Mouse (Mus musculus) urinary bladder, postnatal 4 days (tissue): ENCODE data around the gene Tars.

Experiments
- DNase-seq, 2 experiments: peaks; one replicate each; pipeline ENCODE4 v3.0.0; 2021 to 2022; ENCODE audit warnings: low spot score in 2 of 2

Tars gene

DNA sequence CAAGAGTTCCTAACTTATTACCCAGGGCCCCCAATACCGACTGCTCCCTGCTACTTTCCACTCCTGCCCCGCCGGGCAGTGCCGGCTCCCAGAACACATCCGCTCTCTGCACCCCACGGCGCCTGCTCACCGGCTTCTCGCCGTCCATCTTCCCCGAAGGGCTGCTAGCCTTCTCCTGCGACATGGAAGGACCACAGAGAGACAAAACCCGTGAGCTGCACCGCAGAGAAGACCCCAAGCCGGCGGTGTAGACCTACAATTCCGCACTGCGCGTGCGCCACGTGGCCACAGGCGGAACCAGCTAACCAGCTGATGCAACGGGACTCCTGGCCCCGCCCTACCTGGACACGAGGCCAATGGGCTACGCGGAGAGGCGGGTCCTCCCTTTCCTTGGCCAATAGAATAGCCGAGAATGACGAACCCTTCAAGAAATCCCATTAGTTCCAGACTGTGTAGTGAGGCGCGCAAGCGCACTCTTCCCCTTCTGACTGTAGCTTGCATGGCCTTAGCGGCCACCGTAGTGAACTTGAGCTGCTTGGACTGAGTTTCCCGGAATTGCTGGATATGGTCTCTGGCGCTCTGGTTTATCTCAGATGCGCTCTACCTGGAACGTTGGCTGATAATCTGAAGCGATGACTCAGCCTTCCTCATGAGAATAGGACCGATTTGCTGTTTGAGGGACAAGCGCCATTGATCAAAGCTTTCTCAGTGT is at the start of gene Tars:
Tars (minus strand) TSS at position 310 of the 712 bp plus-strand sequence.
- DNase-seq = peak; percentile 94 to 95

DNA sequence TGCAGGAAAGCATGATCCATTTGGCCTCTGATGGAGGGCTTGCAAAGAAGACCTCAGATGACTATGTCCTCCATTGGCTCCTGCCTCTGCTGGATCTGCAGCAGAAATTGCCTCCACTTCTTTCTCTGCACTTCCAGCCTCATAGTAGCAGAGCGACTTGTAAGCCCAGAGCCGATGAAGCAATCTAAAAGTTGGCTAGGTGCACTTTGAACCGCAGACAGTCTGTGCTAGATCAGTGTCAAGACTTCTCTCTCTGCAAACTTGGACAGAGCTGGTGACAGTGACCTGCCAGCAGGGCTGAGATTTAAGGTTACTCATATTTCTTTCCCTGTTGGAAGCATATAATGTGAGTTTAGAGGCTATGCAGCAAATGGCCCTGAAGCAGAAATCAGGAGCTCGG is 37.9 kb upstream of the Tars start:
- DNase-seq = no peak

DNA sequence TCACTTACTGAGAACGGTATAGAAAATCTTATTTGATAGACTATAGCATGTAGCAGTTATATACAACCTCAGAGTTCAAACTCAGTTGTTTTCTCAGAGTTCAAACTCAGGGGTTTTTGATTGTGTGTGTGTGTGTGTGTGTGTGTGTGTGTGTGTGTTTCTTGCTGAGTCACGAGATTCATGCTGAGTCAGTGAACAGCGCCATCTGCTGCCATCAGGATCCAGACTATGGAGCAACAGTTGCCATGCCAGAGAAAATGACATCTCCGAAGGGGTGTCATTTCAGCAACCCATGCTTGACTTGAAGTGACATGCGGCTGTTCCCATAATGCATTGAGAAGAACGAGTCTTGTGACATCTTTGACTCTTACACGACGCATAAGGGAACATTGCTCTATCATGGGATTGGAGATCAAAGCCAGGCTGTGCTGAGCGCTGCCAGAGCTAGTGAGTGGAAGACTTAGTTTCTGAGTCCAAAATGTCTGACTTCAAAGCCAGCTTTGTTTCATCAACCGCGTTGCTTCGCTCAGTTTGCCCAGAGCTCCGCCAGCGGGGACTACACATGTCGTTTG is 37.3 kb upstream of the Tars start:
- DNase-seq = peak in 1 of 2 experiments; percentile 20

DNA sequence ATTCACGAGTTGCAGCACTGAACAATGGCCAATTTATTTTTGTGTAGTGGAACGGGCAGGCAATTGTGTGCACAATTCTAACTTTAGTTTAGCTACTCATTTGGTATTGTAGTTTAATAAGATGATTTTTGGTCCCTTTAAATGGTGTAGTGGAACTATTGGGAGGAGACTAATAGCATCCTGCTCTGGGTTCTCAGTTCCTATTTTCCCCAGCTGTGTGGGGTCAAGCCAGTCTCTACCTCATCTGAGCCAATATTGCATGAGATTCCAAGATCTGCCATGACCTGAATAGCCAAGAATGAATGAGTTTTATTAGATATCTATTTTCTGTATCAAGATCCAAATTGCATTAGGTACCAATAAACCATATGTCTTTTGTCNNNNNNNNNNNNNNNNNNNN is 27.4 kb upstream of the Tars start:
- no peak for DNase-seq

DNA sequence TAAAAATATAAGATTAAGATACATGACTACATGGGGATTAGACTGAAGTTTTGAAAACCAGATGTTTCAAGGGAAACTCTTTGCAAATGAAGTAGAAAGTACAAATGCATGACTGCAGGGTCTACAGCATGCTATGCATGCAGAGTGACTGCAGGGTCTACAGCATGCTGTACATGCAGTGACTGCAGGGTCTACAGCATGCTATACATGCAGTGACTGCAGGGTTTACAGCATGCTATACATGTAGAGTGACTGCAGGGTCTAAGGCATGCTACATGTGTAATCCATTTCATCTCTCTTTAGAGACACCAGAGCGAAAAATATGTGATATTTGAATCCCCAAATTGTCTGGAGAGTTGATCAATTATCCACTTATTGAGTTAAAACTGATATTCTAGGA is 14.0 kb upstream of the Tars start:
- DNase-seq = no peak

DNA sequence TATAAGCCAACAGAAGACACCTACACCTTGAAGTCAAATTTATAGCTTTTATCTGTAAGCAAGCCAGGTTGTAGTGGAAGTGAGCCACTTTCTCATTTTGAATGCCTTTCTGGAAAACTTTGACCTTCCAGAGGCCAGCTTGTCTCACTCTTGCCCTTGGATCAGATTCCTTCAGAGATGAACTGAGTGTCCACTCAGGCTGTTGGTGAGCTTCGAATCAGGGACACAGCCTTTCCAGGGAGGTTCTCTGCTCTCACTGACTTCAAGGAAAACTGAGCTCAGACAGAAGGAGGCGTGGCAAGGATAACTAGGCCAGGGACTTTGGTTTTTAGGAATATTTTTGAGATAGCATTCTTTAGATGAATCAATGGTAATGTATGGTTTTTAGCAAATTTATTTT is 13.1 kb upstream of the Tars start:
- DNase-seq = no peak

DNA sequence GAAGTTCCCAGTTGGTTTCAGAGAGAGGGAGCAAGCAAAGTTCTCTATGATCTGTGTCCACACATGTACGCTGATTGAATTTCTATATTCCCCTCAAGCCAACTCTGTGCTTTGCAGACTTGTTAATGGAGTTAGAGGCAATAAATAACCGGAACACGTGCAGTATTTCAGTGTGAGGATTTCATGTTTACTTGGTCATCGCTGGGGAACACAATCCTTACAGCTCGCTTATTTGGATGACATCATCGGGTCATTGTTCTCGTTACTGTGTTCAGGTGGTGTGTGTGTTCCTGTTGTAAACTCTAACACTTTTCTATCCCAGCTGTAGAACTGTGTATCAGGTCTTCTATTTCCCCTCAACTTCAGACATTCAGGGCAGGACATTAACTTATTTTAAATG is 12.4 kb upstream of the Tars start:
- DNase-seq = no peak

DNA sequence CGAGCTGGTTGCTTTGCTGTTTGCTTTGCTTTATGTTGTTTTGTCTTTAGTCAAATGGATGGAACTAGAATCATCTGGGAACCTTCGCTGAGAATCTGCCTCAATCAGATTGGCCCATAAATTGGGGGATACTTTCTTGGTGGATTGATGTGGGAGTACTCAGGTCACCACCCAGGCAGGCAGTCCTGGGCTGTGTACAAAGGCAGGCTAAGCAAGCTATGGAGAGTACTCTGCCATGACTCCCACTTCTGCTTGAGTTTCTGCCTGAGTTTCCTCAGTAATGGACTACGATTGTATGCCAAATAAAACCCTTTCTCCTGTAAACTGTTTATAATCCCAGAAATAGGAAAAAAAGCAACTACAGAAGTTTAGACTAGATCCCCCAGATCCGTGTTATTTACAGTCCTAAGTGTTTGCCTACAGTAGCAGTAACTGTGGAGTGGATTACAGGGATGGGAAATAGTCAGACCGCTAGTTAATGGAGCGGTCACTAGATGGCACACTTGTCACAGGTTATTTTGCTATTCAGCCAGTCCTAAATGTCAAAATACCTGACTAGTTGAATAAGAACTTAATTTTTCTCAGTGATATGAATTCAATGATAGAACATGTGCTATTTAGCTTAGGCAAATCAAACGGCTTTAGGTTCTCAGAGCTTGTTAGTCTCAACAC is 8.8 kb upstream of the Tars start:
- DNase-seq = no peak

DNA sequence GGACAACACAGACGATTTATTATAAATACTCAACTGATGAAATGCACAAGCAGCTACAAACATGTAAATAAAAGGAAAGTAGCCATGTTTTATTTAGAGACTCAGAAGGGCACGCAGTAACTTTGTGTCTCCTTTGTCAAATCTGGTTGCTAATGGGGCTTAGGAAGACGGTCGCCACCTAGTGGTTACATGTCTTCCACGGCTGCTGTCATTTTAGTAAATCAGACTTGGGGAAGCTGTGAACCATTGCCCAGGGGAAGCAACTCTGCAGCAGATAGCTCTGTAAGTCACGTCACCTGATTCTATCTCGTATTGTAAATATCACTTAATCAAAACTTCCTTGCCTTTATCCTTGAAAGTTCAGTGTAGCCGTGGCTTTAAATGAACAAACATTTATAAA is 7.9 kb upstream of the Tars start:
- no peak for DNase-seq

DNA sequence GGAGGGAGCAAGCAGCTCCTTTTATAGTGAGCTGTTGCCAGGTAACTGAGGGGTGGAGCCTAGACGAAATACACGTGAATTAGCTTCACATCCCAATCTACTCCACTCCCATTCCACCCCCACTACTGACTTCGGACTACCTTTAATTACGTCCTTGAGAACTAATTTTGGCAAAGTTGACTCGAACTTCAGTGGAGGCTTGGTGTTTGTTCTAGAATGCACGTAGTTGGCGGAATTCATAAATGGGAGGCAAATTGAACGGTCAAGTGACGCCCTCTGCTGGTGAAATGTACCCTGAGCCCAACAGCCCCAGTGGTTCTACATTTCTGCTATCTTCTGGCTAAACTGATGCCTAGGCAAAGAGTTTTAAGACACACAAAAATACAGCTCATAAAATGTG is 7.3 kb upstream of the Tars start:
- DNase-seq = no peak

DNA sequence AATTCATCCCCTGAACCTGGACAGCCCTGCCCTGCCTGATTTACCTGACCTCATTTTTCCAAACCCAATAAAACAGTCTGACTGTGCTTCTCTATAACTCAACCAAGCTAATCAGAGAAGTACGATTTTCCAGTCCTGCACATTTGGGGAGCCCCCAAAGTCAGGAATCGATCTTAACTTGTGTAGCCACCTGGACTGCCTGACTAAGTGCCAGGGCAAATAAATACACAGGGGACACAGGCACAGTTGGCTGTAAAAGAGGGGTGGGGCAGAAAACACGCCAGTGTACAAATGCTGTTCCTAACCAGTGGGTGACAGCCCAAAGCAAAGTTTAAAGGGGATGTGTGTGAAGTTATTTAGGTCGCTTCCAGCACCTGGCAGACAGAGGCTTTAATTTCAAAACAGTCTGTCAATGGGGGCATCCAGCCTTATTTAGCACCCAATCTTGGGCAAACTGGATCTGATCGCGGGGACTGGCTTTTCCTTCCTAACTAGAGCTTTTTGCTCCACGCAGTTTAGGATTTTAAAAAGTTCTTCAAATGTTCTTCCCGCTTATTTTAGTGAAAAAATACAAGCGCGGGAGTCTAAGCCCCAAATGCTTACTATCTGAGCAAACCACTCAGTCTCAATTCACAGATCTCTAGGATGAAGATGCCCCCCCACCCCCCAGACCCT is 652 bp downstream of the Tars start:
- DNase-seq = no peak

DNA sequence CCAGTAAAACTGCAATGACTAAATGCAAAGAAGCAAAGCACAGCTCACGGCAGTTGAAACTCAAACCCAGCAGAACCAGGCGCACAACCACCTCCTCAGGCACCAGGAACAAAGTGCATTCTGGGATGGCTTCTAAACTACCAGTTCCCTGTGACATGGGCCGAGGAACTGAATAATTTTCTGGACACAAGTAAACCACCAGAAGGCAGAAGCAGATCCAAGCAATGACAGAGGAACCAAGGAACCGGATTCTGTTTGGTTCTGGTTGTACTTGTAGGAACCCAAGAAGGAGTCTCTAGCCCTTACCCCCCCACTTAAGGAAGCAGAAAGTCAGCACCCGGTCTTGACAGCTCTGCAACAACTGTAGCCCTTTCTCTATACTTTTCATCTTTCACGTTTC is 3.0 kb downstream of the Tars start:
- DNase-seq = no peak

DNA sequence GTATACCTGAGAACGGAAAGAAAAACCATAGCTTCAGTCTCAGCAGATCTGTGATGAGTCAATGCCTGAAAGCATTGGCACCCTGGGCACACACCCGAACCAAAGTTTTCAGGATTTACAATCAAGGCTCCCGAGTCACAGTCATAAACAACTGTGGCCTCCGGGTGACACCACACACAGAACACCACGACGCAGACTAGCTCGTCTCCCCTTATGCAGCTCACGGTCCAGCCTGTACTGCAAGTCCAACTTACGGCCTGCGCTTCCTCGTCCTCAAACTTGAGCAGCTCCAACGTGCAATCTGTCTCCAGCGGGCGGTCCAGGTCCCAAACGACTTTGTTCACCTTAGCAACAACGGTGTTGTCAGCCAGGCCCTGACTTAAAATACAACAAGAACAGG is 6.6 kb downstream of the Tars start:
- no peak for DNase-seq

DNA sequence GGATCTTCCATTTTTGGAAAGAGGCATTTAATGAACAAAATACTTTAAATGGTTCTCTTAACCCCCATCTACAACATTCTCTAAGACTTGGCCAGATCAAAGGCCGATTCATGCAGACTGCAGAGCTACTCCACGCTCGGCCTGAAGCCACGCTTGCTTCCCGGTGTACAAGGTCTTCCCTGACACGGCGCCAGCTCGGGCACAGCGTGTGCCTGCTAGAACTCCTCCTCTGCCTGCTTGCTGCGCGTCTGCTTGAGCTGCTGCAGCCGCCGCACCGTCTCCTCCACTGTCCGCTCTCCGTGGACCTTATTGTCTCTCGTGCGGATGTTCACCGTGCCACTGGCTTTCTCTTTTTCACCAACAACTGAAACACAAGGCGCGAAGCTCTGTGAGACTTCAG is 15.7 kb downstream of the Tars start:
- no peak for DNase-seq

DNA sequence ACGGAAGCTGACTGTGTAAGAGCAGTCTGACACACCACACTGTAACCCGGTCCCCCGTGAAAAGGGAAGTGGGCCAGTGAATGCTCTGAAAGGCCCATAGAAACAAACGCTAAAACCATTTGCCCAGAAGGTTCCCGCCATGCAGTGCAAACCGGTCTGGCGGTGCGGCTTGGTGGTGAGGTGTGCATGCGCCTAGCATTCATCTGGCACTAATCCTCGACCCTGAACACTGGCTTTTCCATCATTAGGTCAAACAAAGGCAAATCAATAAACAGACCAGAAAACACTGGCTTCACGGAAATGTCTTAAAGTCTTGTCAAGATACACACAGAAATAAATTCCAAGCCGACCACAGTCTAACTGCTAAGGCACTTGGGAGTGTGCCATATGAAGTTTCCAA is 16.9 kb downstream of the Tars start:
- no peak for DNase-seq

DNA sequence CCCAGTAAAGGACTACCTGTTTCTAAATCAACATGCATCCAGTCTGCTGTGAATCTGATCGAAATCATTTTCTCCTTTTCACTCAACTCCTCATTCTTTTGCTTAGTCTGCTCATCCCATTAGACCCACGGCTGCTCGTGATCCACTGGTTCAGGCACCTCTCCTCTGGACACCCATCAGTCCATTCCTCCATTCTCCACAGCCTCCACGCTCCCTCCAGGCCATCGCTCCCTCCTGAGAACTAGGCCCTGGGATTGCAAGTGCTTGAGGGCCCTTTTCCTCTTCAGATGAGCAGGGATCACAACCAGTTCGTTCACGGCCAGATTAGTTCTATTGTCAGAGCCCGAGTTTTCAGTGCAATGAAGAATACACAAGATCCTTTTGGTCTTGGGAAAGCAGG is 18.8 kb downstream of the Tars start:
- DNase-seq = no peak

DNA sequence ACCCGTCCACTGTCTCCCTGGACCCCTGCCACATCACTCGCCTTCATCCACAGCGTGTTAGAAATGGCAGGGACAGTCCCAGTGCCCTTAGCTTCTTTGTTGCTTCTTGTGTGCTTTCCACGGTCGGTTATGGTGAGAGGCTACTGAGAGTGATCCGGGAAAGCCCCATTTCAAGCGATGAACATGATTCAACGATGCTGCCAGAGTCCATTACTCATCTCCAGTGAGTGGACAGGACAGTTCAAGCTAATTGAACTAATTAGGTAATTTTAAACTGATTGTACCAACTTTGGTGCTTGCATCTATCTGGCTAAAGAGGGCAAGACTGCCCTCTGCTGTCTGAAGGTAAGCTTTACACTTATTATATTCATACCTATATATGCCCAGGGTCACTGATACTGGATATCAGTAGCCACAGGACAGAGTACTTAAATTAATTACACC is 19.4 kb downstream of the Tars start:
- DNase-seq = no peak

DNA sequence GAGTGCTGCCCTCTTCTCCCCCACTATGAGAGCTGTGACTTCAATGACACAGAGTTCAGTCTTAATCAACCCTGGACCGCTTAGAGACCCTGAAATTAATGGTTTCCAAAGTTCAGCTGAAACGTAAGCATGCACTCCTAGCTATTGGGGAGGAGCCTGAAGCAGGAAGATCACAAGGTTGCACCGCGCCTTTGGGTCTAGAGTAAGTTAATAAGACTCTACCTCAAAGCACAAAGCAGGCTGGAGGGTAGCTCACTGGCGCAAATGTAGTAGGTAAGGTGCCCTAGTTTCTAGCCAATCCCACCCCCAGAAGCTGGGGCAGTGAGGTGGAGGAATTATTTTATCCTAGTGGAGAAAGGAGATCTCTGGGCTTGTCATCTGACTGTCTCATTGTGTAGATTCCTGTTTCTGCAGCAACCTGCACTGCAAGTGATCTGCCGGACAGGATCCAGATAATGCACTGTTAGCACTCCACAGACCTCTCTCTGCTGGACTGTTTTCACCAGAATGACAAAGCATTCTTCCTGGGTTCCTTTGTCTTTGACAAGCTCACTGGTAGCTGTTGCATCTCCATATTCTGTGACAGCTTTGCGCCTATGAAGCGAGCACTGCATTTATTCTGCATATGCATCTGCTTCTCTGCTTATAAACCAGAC is 19.9 kb downstream of the Tars start:
- DNase-seq = no peak

DNA sequence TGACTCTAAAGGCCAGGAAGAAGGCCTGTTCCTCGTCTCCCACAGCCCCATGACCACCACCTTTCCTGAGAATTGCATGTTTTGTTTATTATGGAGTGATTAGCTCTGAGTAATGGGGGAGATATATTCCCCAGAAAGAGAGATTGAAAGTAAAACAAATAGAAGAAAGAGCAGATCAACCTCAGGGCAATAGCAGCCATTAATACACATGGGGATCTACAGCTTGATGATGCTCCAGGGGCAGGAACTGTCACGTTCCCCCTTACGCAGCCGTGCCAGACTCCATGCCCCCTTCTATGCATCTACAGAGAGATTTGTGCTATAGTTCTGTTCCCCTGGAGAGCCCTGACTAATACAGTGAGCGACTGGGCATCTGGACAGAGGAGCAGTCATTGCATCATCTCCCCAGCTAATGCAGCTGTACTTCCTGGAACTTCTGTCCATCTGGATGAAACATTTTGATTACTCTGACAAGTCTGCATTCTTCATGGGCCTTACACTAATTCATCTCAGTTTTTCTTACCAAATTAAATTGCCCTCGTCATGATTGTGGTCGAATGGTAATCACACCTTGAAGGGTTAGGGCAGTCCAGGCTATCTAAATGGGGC is 28.9 kb downstream of the Tars start:
- DNase-seq = no peak

DNA sequence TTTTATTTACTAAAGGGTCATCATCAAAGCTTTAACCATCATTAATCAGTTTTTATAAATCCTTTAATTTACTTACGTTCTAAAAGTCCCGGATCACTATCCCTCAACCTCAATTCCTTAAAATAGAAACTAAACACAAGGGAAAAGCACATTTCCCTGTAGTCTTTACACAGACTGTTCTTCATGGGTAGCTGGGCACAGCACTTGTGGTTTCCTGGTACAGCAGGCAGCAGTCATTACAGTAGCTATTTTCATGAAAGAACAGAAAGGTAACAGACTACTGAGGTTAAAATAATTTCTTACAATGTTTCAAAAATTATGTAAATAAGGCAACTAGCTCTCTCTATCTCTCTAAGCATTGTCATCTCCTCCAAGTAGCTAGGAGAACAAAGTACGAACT is 29.9 kb downstream of the Tars start:
- no peak for DNase-seq

DNA sequence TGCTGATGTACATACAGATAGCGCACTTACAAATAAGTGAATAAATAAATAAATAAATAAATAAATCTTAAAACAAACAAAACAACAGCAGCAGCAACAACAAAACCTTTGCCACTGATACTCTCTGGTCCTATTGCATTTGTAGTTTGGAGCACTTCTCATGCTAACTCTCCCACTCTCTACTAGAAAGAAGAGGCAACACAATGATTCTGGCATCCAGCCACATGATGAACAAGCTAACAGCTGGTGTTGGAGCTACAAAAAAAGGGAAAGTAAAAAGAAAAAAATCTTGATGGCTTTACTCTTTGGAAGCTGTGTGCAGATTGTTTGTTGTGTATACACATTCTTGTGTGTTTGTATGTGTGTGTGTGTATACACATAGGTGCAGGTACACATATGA is 34.7 kb downstream of the Tars start:
- no peak for DNase-seq

DNA sequence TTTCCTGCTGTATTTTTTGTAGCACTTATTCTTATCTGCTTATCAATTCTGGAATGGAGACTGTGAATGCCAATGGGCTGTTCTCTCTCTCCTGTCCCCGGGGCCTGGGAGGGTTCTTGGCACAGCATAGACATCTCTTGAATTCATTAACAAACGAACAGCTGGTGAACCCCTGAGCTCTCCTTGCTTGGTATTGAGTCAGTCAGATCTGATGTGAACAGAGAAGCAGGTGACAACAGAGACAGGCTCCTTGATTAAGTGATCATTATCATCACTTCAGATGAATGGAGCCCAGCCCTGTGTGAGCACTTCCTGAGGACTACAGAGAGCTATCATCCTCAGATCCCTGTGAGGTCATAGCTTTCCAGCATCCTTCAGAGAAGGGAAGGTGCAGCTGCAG is 35.4 kb downstream of the Tars start:
- no peak for DNase-seq
